Mouse (Mus musculus) heart, postnatal 0 days (tissue): ENCODE results near the gene Prss57.

Experiments
- CTCF ChIP-seq: IDR thresholded peaks from 2 replicates; pipeline ENCODE4 v1.5.1; 2016; ENCODE audit warnings: antibody characterized with exemption, control low read depth, low read depth
- EP300 ChIP-seq: IDR thresholded peaks from 2 replicates; pipeline ENCODE4 v1.6.1; 2016; ENCODE audit warnings: antibody characterized with exemption, low read depth

DNA sequence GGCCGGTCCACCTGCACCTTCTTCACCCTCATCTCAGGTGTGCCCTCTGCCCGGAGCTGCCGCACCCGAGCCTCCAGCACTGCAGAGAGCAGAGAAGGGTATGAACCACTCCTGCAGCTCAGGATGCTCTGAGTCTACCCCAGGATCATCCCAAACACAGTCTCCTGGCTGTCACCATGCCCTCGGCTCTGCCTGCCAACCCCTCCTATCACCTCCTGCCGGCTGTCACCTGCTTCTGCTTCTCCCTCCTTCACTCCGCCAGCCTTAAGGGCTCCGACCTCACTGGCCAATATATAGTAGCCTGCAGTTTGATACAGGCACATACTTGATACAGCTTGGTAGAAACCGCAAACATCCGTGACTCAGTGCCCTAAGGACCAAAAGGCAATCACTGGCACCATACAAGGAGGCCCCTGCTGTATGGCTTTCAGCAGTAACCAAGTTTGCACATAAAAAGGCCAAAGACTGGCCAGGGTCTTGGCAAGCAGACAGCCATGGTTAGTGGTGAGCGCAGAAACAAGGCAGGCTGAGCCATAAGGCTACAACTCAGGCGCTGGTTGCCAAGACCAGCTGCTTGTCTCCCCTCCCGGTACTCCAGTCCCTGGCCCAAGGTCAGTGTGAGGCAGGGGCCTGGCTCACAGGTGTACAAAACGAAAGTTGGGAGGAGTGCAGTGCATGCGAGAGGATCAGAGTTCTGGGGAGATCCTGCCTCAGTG is 47.0 kb downstream of the Prss57 start:
- TF ChIP-seq CTCF = no peak
- TF ChIP-seq EP300 = no peak
